Mouse (Mus musculus) MEL (cell line): ENCODE results near the gene Gsap. TPM values are rescaled to one million over a fixed set of nuclear protein-coding genes. Genes with fewer than 3 reads are reported as not detected.

Experiments
- DNase-seq: peaks from one replicate; pipeline ENCODE4 v3.0.0; 2011; ENCODE audit warnings: low read depth, low spot score
- H3K27ac ChIP-seq: 2 replicates; pipeline ENCODE4 v1.5.1; 2012; ENCODE audit warnings: low read depth, mild to moderate bottlenecking, control low read depth, low read length, moderate library complexity; ENCODE audit not compliant: control insufficient read depth
- H3K27me3 ChIP-seq, 2 experiments: fragments of 150-350 bp in 1 of 2; sonication (generic) in 1 of 2; 2 replicates each; pipeline ENCODE4 v1.6.1; 2012; ENCODE audit warnings: low read length in 2 of 2, mild to moderate bottlenecking in 2 of 2, improper control_type of control experiment in 1 of 2, moderate library complexity in 1 of 2; ENCODE audit not compliant: insufficient read depth in 2 of 2, control insufficient read depth in 1 of 2
- H3K36me3 ChIP-seq, 2 experiments: 2 replicates each; pipeline ENCODE4 v1.6.1; 2012 to 2014; ENCODE audit warnings: low read length in 2 of 2, improper control_type of control experiment in 1 of 2, inconsistent platforms in 1 of 2, mild to moderate bottlenecking in 1 of 2; ENCODE audit not compliant: insufficient read depth in 2 of 2, control insufficient read depth in 1 of 2
- H3K4me1 ChIP-seq, 2 experiments: fragments of 150-350 bp in 1 of 2; sonication (generic) in 1 of 2; 2 replicates each; pipeline ENCODE4 v1.6.1; 2012; ENCODE audit warnings: low read length in 2 of 2, improper control_type of control experiment in 1 of 2, mild to moderate bottlenecking in 1 of 2; ENCODE audit not compliant: insufficient read depth in 2 of 2, control insufficient read depth in 1 of 2
- H3K4me3 ChIP-seq, 2 experiments: fragments of 150-350 bp in 1 of 2; sonication (generic) in 1 of 2; 2 replicates each; pipeline ENCODE4 v1.5.1; 2012; ENCODE audit warnings: low read depth in 2 of 2, low read length in 2 of 2, mild to moderate bottlenecking in 2 of 2, moderate library complexity in 2 of 2, control low read depth in 1 of 2, improper control_type of control experiment in 1 of 2; ENCODE audit not compliant: control insufficient read depth in 1 of 2, insufficient read depth in 1 of 2
- H3K79me2 ChIP-seq: 2 replicates; pipeline ENCODE4 v1.6.1; 2012; ENCODE audit warnings: mild to moderate bottlenecking, low read length, moderate library complexity; ENCODE audit not compliant: control insufficient read depth, poor library complexity, insufficient read depth
- H3K9ac ChIP-seq: 2 replicates; pipeline ENCODE4 v1.6.1; 2012; ENCODE audit warnings: low read depth, mild to moderate bottlenecking, control low read depth, low read length, moderate library complexity; ENCODE audit not compliant: control insufficient read depth, poor library complexity, severe bottlenecking
- H3K9me3 ChIP-seq: fragments of 150-350 bp; sonication (generic); replicated peaks from 2 replicates; pipeline ENCODE4 v1.6.1; 2012; ENCODE audit warnings: mild to moderate bottlenecking, low read length, improper control_type of control experiment, moderate library complexity; ENCODE audit not compliant: insufficient read depth
- BHLHE40 ChIP-seq: IDR thresholded peaks from 2 replicates; pipeline ENCODE4 v1.6.1; 2012; ENCODE audit warnings: low read depth, mild to moderate bottlenecking, inconsistent platforms, low read length, improper control_type of control experiment, borderline replicate concordance
- CHD2 ChIP-seq: IDR thresholded peaks from 2 replicates; pipeline ENCODE4 v1.6.1; 2011; ENCODE audit warnings: low read length, improper control_type of control experiment
- ETS1 ChIP-seq: IDR thresholded peaks from 2 replicates; pipeline ENCODE4 v1.6.1; 2012; ENCODE audit warnings: low read depth, mild to moderate bottlenecking, inconsistent platforms, low read length, improper control_type of control experiment, moderate library complexity
- GABPA ChIP-seq: IDR thresholded peaks from 2 replicates; pipeline ENCODE4 v1.6.1; 2012; ENCODE audit warnings: low read depth, mild to moderate bottlenecking, inconsistent platforms, low read length, improper control_type of control experiment, moderate library complexity
- GATA1 ChIP-seq: IDR thresholded peaks from 2 replicates; pipeline ENCODE4 v1.6.1; 2011; ENCODE audit warnings: low read depth, low read length, improper control_type of control experiment
- JUND ChIP-seq: IDR thresholded peaks from 2 replicates; pipeline ENCODE4 v1.6.1; 2011; ENCODE audit warnings: low read depth, mild to moderate bottlenecking, improper control_type of control experiment, low read length
- MAX ChIP-seq: IDR thresholded peaks from 2 replicates; pipeline ENCODE4 v1.6.1; 2011; ENCODE audit warnings: low read length, improper control_type of control experiment
- MXI1 ChIP-seq: IDR thresholded peaks from 2 replicates; pipeline ENCODE4 v1.6.1; 2011; ENCODE audit warnings: mild to moderate bottlenecking, low read depth, low read length, improper control_type of control experiment
- MYB ChIP-seq: IDR thresholded peaks from 2 replicates; pipeline ENCODE4 v1.6.1; 2011; ENCODE audit warnings: mild to moderate bottlenecking, low read depth, low read length, improper control_type of control experiment
- NELFE ChIP-seq: IDR thresholded peaks from 2 replicates; pipeline ENCODE4 v1.6.1; 2011; ENCODE audit warnings: low read depth, low read length, improper control_type of control experiment
- POLR2AphosphoS2 ChIP-seq: IDR thresholded peaks from 2 replicates; pipeline ENCODE4 v1.6.1; 2011; ENCODE audit warnings: low read length, improper control_type of control experiment
- POLR2AphosphoS5 ChIP-seq: IDR thresholded peaks from 2 replicates; pipeline ENCODE4 v1.6.1; 2012; ENCODE audit warnings: low read depth, borderline replicate concordance, mild to moderate bottlenecking, inconsistent platforms, low read length, moderate library complexity, mixed read lengths
- RAD21 ChIP-seq: IDR thresholded peaks from 2 replicates; pipeline ENCODE4 v1.6.1; 2011; ENCODE audit warnings: mild to moderate bottlenecking, low read depth, low read length, improper control_type of control experiment
- RCOR1 ChIP-seq: IDR thresholded peaks from 2 replicates; pipeline ENCODE4 v1.6.1; 2012; ENCODE audit warnings: low read depth, mild to moderate bottlenecking, inconsistent platforms, low read length, improper control_type of control experiment
- TAL1 ChIP-seq: IDR thresholded peaks from 2 replicates; pipeline ENCODE4 v1.6.1; 2012; ENCODE audit warnings: mild to moderate bottlenecking, inconsistent platforms, low read length, moderate library complexity, mixed read lengths
- TCF12 ChIP-seq: IDR thresholded peaks from 2 replicates; pipeline ENCODE4 v1.6.1; 2014; ENCODE audit warnings: low read depth, mild to moderate bottlenecking, inconsistent platforms, low read length, improper control_type of control experiment, moderate library complexity
- USF2 ChIP-seq, 2 experiments: IDR thresholded peaks; 2 replicates each; pipeline ENCODE4 v1.6.1; 2011 to 2012; ENCODE audit warnings: improper control_type of control experiment in 2 of 2, low read length in 2 of 2, borderline replicate concordance in 1 of 2, inconsistent platforms in 1 of 2, low read depth in 1 of 2, mild to moderate bottlenecking in 1 of 2; ENCODE audit not compliant: insufficient read depth in 1 of 2
- ZC3H11A ChIP-seq: IDR thresholded peaks from 2 replicates; pipeline ENCODE4 v1.6.1; 2012; ENCODE audit warnings: low read depth, mild to moderate bottlenecking, inconsistent platforms, low read length, improper control_type of control experiment
- polyA plus RNA-seq, 2 experiments: library from polyadenylated mRNA; stranded (reverse) in 1 of 2; unstranded in 1 of 2; fragments of >175 nt in 1 of 2; fragments of >200 nt in 1 of 2; gene quantifications; 2 replicates each; pipeline versions ENCODE4 v1.2.1 to v1.2.4; 2012; ENCODE audit warnings: low replicate concordance in 2 of 2, low read depth in 1 of 2; ENCODE audit not compliant: insufficient read length in 2 of 2, insufficient read depth in 1 of 2, missing spikeins in 1 of 2
- total RNA-seq: library from RNA; depleted of rRNA; stranded (reverse); fragments of 300-350 nt; gene quantifications from 2 replicates; pipeline ENCODE4 v1.2.3, GENCODE M21; 2012

Gsap gene
- total and polyA plus RNA-seq, 3 experiments, result 0.19 to 0.22 TPM; not detected in 1

DNA sequence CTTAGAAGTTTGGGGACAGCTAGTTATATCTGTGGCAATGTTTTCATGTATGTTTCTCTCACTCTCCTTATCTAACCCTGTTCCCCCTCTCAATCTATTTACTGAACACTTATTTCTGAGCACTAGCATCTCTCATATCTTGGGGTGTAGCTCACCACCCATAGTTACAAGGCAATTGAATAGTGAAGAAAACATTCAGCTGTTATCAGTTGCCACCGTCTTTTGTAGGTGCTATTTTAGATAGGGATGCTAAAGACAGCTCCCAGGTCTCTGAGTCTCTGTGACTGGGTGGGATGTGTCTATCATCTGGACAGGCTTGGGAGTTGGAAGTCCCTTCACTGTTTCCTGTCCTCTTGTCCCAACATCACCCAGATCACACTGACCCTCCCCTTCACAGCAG lies 25.3 kb upstream of the Gsap start:
- no peaks in the 10 kb centered on the region for H3K79me2 ChIP-seq
- DNase-seq, result no peak
- no peaks in the 10 kb centered on the region for H3K9me3 ChIP-seq
- H3K9ac ChIP-seq, result no peak overlapping the region
- H3K27ac ChIP-seq, result no peak overlapping the region
- H3K27me3 ChIP-seq, result no peaks in the 10 kb centered on the region
- H3K36me3 ChIP-seq, result no peaks in the 10 kb centered on the region
- H3K4me3 ChIP-seq, result no peak overlapping the region
- TF ChIP-seq CHD2 (no peak), RAD21 (no peak), GATA1 (no peak), ZC3H11A (no peak), JUND (no peak), USF2 (IDR thresholded peaks at IDR 0.05; ENCODE audit: borderline replicate concordance in 1 of 2, insufficient read depth in 1 of 2, low read depth in 1 of 2, low read length in 2 of 2) (no peak), POLR2AphosphoS2 (no peak), MXI1 (no peak), TAL1 (no peak), GABPA (no peak), TCF12 (no peak)
- no peaks in the 10 kb centered on the region for H3K4me1 ChIP-seq

DNA sequence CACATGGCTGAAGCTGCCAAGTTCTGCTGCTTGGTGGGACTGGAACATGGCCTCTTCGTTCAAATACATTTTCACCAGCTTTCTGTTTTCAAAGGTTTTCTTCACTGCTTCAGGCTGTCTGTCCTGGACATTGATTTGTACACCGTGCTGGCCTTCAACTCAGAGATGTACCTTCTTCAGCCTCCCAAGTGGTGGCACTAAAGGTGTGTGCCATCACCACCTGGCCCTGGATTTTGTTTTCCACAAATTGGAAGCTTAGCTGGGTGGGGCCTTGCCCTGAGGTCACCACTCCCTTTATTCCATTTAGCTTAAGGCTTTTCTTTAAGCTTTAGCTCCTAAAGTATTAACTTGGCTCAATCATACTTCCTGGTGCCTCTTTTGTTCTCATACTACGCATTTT lies 22.6 kb upstream of the Gsap start:
- Histone ChIP-seq H3K9ac (no peak overlapping the region), H3K79me2 (no peaks in the 10 kb centered on the region), H3K4me1 (no peaks in the 10 kb centered on the region), H3K9me3 (no peaks in the 10 kb centered on the region), H3K27ac (no peak overlapping the region), H3K27me3 (no peaks in the 10 kb centered on the region), H3K4me3 (no peak overlapping the region), H3K36me3 (no peaks in the 10 kb centered on the region)
- DNase-seq, result no peak
- TF ChIP-seq ETS1, result no peak
- TF ChIP-seq MYB, result no peak
- no peak for TF ChIP-seq GATA1
- no peak for TF ChIP-seq BHLHE40
- TF ChIP-seq RCOR1, result no peak
- no peak for TF ChIP-seq MAX
- TF ChIP-seq MXI1, result no peak
- no peak for TF ChIP-seq NELFE
- TF ChIP-seq CHD2, result no peak
- no peak for TF ChIP-seq RAD21
- no peak for TF ChIP-seq POLR2AphosphoS5
